Mouse (Mus musculus) cerebellum, adult (tissue): Measurements from ENCODE around the gene Gm867.

Experiments used
- ATAC-seq: cut with Nextera tagmentation; 2 replicates; pipeline ENCODE4 v1.9.2; 2017; ENCODE audit warnings: mild to moderate bottlenecking, moderate library complexity, mixed read lengths; ENCODE audit not compliant: insufficient number of reproducible peaks, low FRiP score, low TSS enrichment

The Gm867 gene

GRCm38 (mm10) chr10:75904391-75904790, 36.1 kb downstream of the Gm867 start:
- no peak for ATAC-seq

GRCm38 (mm10) chr10:75898846-75899245, 41.6 kb downstream of the Gm867 start:
- ATAC-seq, result no peak

- ATAC-seq, result no peak
These were observed 42.4 kb downstream of the Gm867 start for GRCm38 (mm10) chr10:75898039-75898564.

GRCm38 (mm10) chr10:75897373-75897772, 43.1 kb downstream of the Gm867 start:
- ATAC-seq, result no peak

- ATAC-seq, result no peak
These were observed 44.3 kb downstream of the Gm867 start for GRCm38 (mm10) chr10:75896208-75896607.

GRCm38 (mm10) chr10:75895730-75896129, 44.7 kb downstream of the Gm867 start:
- no peak for ATAC-seq

GRCm38 (mm10) chr10:75894601-75895000, 45.9 kb downstream of the Gm867 start:
- ATAC-seq, result no peak

- peak; percentile 99 for ATAC-seq
These were observed 47.3 kb downstream of the Gm867 start, which contains the start of gene Derl3 for GRCm38 (mm10) chr10:75893089-75893750. Derl3 (plus strand) TSS chr10:75893413.

- no peak for ATAC-seq
These were observed 50.9 kb downstream of the Gm867 start for GRCm38 (mm10) chr10:75889406-75890153.
